Mouse (Mus musculus): Measurements from ENCODE around the gene Tmem184a.
A peak's percentile ranks its signal among the peaks of the same experiment; 100 is the strongest.

Gene Tmem184a

GRCm38 (mm10) chr5:139819538-139820181 is at the start of gene Tmem184a:
Tmem184a (minus strand) TSS chr5:139819917.
- no peak for DNase-seq (ENCODE audit: low spot score in 2 of 2)

- DNase-seq (ENCODE audit: low spot score in 2 of 2) = no peak
Measured at GRCm38 (mm10) chr5:139862759-139863158, 43.0 kb upstream of the Tmem184a start.

- DNase-seq (ENCODE audit: low spot score in 2 of 2) = no peak
Measured at GRCm38 (mm10) chr5:139860328-139861104, 40.8 kb upstream of the Tmem184a start.

GRCm38 (mm10) chr5:139849626-139850320 is 30.1 kb upstream of the Tmem184a start:
- no peak for DNase-seq (ENCODE audit: low spot score in 2 of 2)

- no peak for DNase-seq (ENCODE audit: low spot score in 2 of 2)
Measured at GRCm38 (mm10) chr5:139839142-139839541, 19.4 kb upstream of the Tmem184a start.

- DNase-seq (ENCODE audit: low spot score in 2 of 2) = peak; percentile 28 to 82
Measured at GRCm38 (mm10) chr5:139838476-139838892, 18.8 kb upstream of the Tmem184a start.

- no peak for DNase-seq (ENCODE audit: low spot score in 2 of 2)
Measured at GRCm38 (mm10) chr5:139835706-139836105, 16.0 kb upstream of the Tmem184a start.

- DNase-seq (ENCODE audit: low spot score in 2 of 2) = no peak
Measured at GRCm38 (mm10) chr5:139832125-139832524, 12.4 kb upstream of the Tmem184a start.

GRCm38 (mm10) chr5:139830734-139831133 is 11.0 kb upstream of the Tmem184a start:
- peak; percentile 32 to 43 for DNase-seq (ENCODE audit: low spot score in 2 of 2)

GRCm38 (mm10) chr5:139829384-139829783 is 9.7 kb upstream of the Tmem184a start:
- DNase-seq (ENCODE audit: low spot score in 2 of 2) = no peak

- DNase-seq (ENCODE audit: low spot score in 2 of 2) = no peak
Measured at GRCm38 (mm10) chr5:139827593-139827992, 7.9 kb upstream of the Tmem184a start.

GRCm38 (mm10) chr5:139826357-139827055 is 6.8 kb upstream of the Tmem184a start, which contains the start of the genes Gm26938 and Psmg3:
Gm26938 (minus strand) TSS chr5:139826407.
Psmg3 (minus strand) TSS chr5:139826885.
- peak; percentile 74 to 86 for DNase-seq (ENCODE audit: low spot score in 2 of 2)

GRCm38 (mm10) chr5:139825947-139826346 is 6.2 kb upstream of the Tmem184a start:
- no peak for DNase-seq (ENCODE audit: low spot score in 2 of 2)

- no peak for DNase-seq (ENCODE audit: low spot score in 2 of 2)
Measured at GRCm38 (mm10) chr5:139824531-139824930, 4.8 kb upstream of the Tmem184a start.

- no peak for DNase-seq (ENCODE audit: low spot score in 2 of 2)
Measured at GRCm38 (mm10) chr5:139821466-139822459, 2.0 kb upstream of the Tmem184a start.

GRCm38 (mm10) chr5:139818801-139819200 is 916 bp downstream of the Tmem184a start:
- DNase-seq (ENCODE audit: low spot score in 2 of 2) = peak; percentile 35 to 61

- no peak for DNase-seq (ENCODE audit: low spot score in 2 of 2)
Measured at GRCm38 (mm10) chr5:139818056-139818455, 1.7 kb downstream of the Tmem184a start.

GRCm38 (mm10) chr5:139817292-139817691 is 2.4 kb downstream of the Tmem184a start:
- DNase-seq (ENCODE audit: low spot score in 2 of 2) = peak in 1 of 2 experiments; percentile 33

- no peak for DNase-seq (ENCODE audit: low spot score in 2 of 2)
Measured at GRCm38 (mm10) chr5:139816445-139816844, 3.3 kb downstream of the Tmem184a start.

- no peak for DNase-seq (ENCODE audit: low spot score in 2 of 2)
Measured at GRCm38 (mm10) chr5:139815964-139816363, 3.8 kb downstream of the Tmem184a start.
